Mouse (Mus musculus) embryo, embryonic 11 days (tissue): Measurements from ENCODE around the gene Nr2f1.

ENCODE experiments used
- DNase-seq: peaks from one replicate; pipeline ENCODE4 v3.0.0-alpha.2; 2015

Nr2f1 gene

DNA sequence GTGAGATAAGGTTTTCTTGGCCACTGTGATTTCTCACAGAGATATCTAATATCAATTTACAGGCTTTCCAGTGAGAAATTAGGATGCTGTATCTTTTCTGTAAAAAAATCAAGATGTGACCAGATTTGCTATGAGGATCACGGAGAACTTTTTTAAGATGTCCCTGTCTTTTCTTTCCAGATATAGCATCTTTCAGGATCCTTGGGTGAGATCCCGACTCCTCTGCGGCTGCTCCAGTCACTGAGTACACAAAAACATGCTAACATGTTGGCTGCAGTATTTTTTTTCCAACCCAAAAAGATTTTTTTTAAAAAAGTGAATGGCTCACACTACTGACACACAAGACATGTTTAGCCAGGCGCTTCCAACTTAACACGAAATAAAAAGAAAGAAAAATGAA, 20.8 kb downstream of the Nr2f1 start:
- DNase-seq = no peak

DNA sequence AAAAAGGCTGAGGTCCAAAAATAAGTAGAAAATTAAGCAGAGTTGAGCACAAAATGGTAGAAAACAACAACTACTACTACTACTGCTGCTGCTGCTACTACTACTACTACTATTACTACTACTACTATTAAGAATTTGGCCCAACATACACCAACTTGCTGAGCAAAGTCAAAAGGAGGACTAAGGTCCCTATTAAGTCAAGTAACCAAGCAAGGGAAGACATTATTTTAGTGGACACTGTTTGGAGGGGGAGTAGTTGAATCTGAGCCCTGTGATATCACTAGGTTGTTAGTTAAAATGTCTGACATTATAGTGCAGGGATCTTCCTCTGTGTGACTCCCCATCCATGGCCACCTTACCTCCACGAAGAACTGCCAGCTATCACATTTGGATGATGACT, 21.5 kb downstream of the Nr2f1 start:
- DNase-seq = no peak

DNA sequence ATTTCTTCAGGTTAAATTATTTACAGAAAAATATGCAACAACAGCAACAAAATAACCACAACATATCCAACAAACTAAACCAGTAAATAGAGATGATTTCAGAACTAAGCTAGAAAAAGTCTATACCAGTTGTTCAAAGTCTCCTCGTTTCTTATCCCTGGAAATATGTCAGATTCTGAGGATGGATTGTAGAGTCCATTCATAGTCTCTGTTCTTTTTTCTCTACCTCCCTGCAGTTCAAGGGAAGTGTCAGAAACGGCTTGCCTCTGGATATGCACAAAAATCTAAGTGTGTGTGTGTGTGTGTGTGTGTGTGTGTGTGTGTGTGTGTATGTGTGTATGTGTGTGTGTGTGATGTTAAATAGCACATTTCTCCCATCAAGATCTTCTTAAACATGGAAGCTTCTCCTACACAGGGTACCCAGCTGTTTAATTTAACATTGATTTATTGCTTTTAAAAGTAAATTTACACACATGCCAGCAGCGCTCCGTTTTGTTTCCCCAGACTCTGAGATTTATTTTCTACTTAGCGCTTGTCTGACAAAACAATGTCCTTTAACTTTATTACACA, 22.1 kb downstream of the Nr2f1 start:
- DNase-seq = peak; percentile 47

DNA sequence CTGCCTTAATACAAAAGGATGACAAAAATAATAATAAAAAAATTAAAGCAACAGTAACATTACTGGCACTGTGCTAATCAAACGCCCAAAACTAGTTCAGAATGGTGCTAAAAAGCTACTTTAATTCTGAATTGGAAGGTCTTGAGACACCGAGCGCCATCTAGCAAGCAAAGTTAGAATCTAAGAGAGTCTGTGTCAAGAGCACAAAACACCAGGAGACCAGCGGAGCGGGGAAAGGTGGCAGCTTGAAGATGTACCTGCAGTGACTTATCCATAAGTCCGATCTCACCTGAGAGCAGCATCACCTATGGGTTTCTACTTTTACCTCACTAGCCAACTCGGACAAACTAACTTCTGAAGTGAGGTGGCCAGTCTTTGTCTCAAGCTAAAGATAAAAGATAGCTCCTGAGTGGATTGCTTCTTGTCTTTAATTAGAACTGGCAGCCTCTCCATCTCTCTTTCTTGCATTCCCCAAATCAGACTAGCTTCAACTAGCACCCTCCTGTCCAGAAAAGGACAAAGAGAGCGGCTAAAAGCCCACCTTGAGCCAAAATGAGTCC, 23.7 kb downstream of the Nr2f1 start:
- peak; percentile 79 for DNase-seq

DNA sequence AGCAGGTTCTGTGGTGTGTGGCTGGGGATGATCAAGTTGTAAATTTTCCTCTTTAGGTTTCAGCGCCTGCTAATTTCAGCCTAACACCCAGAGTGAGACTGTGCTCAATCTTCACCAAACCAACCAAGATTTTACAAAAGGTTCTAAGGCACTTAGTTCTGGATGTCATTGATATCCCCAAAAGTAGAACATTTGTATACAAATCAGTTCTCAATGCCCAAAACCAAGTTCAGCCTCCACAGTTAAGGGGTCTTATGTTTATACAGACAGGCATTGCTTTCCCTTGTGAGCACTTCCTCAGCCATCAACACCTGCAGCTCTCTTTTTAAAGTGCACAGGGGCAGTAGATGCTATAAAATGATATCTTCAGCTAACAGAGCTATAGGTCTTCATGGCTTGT, 24.7 kb downstream of the Nr2f1 start:
- DNase-seq = peak; percentile 23

DNA sequence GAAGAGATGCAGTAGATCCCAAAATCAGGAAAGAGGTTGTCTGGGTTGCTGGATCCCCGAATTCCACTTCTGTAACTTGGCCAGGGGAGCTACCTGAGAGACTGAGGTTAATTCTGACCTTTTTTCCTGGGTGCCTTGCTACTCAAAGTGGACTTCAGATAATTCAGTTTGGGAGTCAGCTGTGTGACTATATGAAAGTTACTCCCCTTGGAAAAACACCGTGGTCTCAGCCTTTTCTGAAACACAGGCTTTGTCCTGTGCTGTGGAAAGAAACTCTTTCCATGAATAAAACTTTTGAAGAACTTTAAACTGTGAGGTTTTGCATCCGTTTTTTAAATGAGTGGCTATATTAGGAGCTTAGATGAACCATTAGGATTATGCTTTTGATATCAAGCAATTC, 25.4 kb downstream of the Nr2f1 start:
- peak; percentile 3 for DNase-seq

DNA sequence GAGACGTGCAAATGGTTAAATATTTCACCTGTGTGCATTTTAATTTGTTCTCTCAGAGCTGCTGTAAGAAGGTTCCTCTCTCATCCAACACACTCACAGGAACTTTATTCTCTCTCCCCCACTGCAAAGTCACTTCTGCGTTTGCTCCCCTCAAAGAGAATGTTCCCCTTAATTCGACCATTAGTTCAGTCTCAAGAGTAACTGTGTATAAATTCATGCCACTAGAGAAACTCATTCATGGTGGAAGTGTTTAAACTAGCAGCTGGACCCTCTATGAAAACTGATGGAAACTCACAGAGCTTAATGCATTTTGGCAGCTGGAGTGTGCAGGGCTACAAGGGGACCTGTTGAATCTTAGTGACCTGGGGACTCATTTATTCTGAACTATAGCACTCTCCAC, 26.7 kb downstream of the Nr2f1 start:
- peak; percentile 36 for DNase-seq

DNA sequence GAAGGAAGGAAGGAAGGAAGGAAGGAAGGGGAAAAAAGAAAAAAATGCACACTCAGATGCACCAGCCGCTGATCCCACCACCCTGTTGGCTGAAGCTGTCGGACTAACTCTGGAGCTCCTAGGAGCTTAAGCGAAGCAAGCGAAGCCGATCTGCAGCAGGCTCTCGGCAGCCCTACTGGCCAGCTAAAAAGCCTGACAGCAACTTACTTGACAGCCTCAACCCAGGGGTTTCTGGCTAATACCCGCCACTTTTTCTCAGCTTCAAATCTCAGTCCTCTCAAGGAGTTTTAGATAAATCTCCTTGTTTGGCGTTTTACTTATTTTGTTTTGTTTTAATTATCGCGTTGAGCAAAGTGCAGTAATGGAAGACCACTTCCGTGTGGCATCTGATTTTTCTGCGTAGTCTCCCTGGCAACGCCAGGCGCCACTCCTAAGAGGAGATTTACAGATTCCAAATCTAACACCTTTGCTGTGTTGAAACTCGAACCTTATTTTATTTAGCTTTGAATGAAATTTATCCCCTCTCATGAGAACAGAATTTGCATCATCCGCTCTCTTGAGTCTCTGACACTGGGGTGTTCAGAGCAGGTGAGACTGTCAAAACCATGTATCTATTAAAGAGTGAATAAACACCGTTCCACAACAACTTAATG, 27.4 kb downstream of the Nr2f1 start:
- DNase-seq = peak; percentile 70

DNA sequence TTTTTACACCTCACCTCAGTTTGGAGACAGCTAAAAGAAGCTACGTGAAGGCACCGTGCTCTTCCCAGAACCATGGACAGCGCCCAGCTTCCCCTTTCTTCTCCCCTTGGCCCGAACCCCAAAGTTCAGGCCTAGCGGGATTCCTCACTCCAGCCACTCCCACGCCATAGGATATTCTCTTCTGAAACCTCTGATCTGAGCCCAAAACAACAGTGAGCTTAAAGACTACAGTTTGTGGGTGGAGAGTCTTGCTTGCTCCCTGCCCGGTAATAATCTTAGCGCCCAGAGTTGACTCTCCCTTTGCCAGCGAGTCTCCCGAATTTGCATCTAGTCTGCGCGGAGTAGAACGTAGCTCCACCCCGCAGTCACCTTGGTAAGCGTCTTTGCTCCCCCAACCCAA, 28.2 kb downstream of the Nr2f1 start:
- DNase-seq = peak; percentile 76

DNA sequence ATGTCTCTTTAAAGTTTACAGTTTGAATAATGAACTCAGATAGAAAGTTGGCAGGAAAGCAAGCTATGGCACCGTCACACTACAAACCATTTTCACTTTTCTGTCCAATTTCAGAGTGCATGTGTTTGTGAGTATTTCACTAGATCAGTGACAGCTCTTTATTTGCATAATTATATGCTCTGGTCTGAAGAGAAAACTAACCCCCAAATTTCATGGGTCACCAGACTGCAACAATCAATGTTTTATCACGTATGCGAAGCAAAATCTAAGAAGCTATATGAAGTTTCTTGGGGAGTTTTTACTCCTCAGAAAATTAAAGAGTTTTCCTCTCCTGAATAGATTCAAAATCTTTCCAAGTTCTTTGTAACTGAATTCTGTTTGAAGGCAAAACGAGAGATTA, 31.4 kb downstream of the Nr2f1 start:
- peak; percentile 51 for DNase-seq

DNA sequence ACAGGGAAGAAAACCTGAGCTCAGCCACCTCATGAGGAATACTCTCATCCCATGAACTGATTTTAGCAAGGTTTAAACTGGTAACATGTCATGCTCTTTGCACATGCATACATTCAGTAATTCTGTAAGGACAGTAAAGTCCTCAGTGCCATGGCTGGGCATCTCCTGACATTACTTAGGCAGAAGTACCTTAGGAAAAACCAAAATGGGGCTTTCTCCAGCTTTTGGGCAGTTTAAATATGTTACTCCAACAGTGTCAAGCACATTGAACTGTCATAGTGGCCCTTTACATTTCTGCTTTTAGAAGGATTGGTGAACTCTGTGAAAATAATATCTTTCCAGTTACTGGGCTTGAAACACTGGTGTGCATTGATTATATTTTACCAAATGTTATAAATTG, 34.6 kb downstream of the Nr2f1 start:
- DNase-seq = no peak

DNA sequence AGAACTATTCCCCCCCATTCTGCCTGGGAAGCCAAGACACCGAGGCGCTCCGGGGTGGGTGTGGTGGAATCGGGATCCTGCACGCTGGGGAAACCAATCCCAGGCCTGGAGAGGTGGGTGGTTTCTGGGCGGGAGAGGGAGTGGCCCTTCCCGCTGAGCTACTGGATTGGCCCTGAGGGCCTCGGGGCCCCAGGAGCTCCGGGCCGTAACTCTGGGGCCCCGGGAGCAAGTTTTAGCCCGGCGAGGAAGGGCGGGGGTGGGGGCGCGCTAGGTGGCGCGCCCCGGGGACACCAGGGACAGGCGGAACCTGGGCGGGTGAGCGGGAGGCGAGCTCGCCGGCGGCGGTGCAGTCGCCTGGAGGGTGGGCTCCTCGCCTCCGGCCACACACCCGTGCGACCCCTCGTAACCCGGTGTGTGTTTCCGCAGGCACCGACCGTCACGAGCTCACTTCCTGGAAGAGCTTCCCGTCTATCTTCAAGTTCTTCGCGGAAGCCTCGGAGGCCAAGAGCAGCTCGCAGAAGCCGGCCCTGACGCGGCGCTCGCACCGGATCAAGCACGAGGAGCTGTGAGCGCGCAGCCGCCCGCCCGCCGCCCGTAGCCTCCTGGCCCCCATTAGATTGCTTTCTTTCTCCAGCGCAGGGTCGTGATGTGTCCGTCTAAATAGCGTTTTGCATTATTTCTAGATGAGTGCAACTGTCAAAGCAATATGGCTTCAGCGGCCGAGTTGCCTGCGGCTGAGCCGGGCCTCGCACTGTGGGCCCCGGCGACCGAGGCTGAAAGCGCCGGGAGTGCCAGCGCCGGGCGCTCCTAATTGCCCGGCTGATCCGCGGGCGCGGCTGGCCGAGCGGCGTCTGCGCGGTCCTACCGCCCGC, 36.2 kb downstream of the Nr2f1 start:
- peak; percentile 93 for DNase-seq

DNA sequence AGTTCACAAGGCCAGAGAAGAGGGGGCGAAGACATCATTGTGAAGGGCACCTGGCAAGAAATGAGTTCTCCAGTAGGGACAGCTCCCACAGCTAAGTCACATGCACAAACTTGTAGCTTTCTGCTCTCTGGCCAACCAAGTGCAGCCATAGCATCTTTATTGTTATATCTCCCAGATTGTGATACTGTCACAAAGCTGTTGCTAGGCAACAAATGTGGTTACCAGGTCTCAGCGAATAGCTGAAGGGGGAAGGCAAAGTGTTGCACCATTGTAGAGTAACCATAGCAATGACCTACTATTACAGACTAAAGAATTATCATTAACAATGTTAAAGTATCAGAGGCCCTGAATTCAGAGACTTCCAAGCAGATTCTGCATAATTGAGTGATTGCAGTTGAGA, 37.4 kb downstream of the Nr2f1 start:
- peak; percentile 81 for DNase-seq

DNA sequence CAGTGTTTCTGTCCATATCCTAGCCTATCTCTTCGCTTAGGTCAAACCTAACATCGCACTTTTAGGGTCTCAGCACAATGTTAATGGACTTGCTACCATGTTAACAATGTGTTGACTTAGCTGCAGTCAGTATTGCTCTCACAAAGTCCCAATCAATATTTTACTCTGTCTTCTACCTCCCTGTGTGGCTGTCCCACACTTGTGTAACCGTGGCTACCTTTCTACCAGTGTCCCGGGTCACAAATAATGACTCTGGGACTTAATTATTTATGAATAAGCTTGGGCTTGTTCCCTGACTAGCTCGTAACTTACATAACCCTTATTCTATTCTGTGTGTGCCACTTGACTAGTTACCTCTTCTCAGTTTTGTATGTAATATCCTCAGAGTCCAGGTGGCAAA, 42.1 kb downstream of the Nr2f1 start:
- DNase-seq = no peak
